Mouse (Mus musculus) limb, embryonic 11.5 days (tissue): ENCODE data around the gene Ppm1m. TPM values are rescaled to one million over a fixed set of nuclear protein-coding genes. Genes with fewer than 3 reads are reported as not detected.
A peak's percentile ranks its signal among the peaks of the same experiment; 100 is the strongest.

Source experiments
- ATAC-seq: fragments of 200-750 bp; cut with Nextera tagmentation; 2 replicates; pipeline ENCODE4 v1.8.0; 2017; ENCODE audit warnings: low read depth; ENCODE audit not compliant: insufficient number of reproducible peaks, low FRiP score, low TSS enrichment
- DNase-seq: peaks from one replicate; pipeline ENCODE4 v3.0.0-alpha.2; 2015; ENCODE audit warnings: low spot score
- H3K27ac ChIP-seq: fragments of 300-500 bp; sonication (generic); replicated peaks from 2 replicates; pipeline ENCODE4 v1.5.1; 2014; ENCODE audit warnings: low read depth, mild to moderate bottlenecking, low read length
- H3K27me3 ChIP-seq: fragments of 300-500 bp; sonication (generic); 2 replicates; pipeline ENCODE4 v1.6.1; 2014; ENCODE audit warnings: mild to moderate bottlenecking, low read length, mixed read lengths; ENCODE audit not compliant: control insufficient read depth, insufficient read depth
- H3K36me3 ChIP-seq: fragments of 300-500 bp; sonication (generic); 2 replicates; pipeline ENCODE4 v1.6.1; 2014; ENCODE audit warnings: mild to moderate bottlenecking, low read length, moderate library complexity, mixed read lengths; ENCODE audit not compliant: control insufficient read depth, insufficient read depth
- H3K4me1 ChIP-seq: fragments of 300-500 bp; sonication (generic); 2 replicates; pipeline ENCODE4 v1.6.1; 2014; ENCODE audit warnings: low read length, mixed read lengths; ENCODE audit not compliant: control insufficient read depth, insufficient read depth
- H3K4me2 ChIP-seq: fragments of 300-500 bp; sonication (generic); 2 replicates; pipeline ENCODE4 v1.6.1; 2014; ENCODE audit warnings: low read depth, mild to moderate bottlenecking, moderate library complexity; ENCODE audit not compliant: severe bottlenecking
- H3K4me3 ChIP-seq: fragments of 300-500 bp; sonication (generic); 2 replicates; pipeline ENCODE4 v1.5.1; 2014; ENCODE audit warnings: low read depth, low read length
- H3K9ac ChIP-seq: fragments of 300-500 bp; sonication (generic); 2 replicates; pipeline ENCODE4 v1.6.1; 2014; ENCODE audit warnings: mild to moderate bottlenecking, low read length
- H3K9me3 ChIP-seq: fragments of 300-500 bp; sonication (generic); 2 replicates; pipeline ENCODE4 v1.6.1; 2016; ENCODE audit warnings: low read length; ENCODE audit not compliant: control insufficient read depth
- WGBS: fragments of 180-500 bp; shearing (Covaris S2); extraction: QIAGEN DNeasy Blood & Tissue Kit; methylation state at CpG from one replicate; pipeline ENCODE4 v1.1.7; 2014; 5-methylcytosine and 5-hydroxymethylcytosine counted together
- polyA plus RNA-seq: library from polyadenylated mRNA; unstranded; fragments of >200 nt; fragmentation: Nextera tagmentation; extraction: Ambion mirVana; gene quantifications from 2 replicates; pipeline ENCODE4 v1.2.1, GENCODE M21; 2014

Gene Ppm1m
- polyA plus RNA-seq, 1 experiment from 2014 or later, result 42.2 TPM

GRCm38 (mm10) chr9:106212594-106212981 is 13.0 kb upstream of the Ppm1m start:
- DNase-seq (no peak), ATAC-seq (no peak)
- H3K27ac ChIP-seq, result no peak overlapping the region
- H3K9me3 ChIP-seq, result no peaks in the 10 kb centered on the region
- H3K4me1 ChIP-seq, result peaks cover 5% of the 10 kb centered on the region; the same call in 1 of the 2 replicates
- H3K4me3 ChIP-seq, result no peak overlapping the region
- H3K4me2 ChIP-seq, result no peak overlapping the region
- no peak overlapping the region for H3K9ac ChIP-seq
- H3K27me3 ChIP-seq, result no peaks in the 10 kb centered on the region
- WGBS, result 85% methylated on average over 12 of the region's 12 CpGs
- peaks cover 5% of the 10 kb centered on the region; the same call in 1 of the 2 replicates for H3K36me3 ChIP-seq

- H3K36me3 ChIP-seq, result peaks cover 5% of the 10 kb centered on the region; the same call in 1 of the 2 replicates
- H3K4me3 ChIP-seq, result no peak overlapping the region
- H3K9me3 ChIP-seq, result no peaks in the 10 kb centered on the region
- WGBS, result 18% methylated on average over 37 of the region's 37 CpGs
- peak; percentile 94 for DNase-seq
- ATAC-seq, result peak; percentile 75
- H3K4me2 ChIP-seq, result peak overlapping the region; percentile 26
- H3K9ac ChIP-seq, result peak overlapping the region; percentile 31; the same call in 1 of the 2 replicates
- peaks cover 5% of the 10 kb centered on the region; the same call in 1 of the 2 replicates for H3K4me1 ChIP-seq
- H3K27ac ChIP-seq, result no peak overlapping the region
- no peaks in the 10 kb centered on the region for H3K27me3 ChIP-seq
Observed at GRCm38 (mm10) chr9:106211680-106212593, 12.4 kb upstream of the Ppm1m start.

- H3K4me1 ChIP-seq, result peaks cover 5% of the 10 kb centered on the region; the same call in 1 of the 2 replicates
- WGBS, result 63% methylated on average over 9 of the region's 9 CpGs
- H3K4me3 ChIP-seq, result no peak overlapping the region
- peak; percentile 34 for DNase-seq
- H3K9ac ChIP-seq, result no peak overlapping the region
- H3K36me3 ChIP-seq, result peaks cover 5% of the 10 kb centered on the region; the same call in 1 of the 2 replicates
- ATAC-seq, result no peak
- no peaks in the 10 kb centered on the region for H3K9me3 ChIP-seq
- no peak overlapping the region for H3K27ac ChIP-seq
- no peaks in the 10 kb centered on the region for H3K27me3 ChIP-seq
- H3K4me2 ChIP-seq, result peak overlapping the region; percentile 26
Observed at GRCm38 (mm10) chr9:106210853-106211609, 11.5 kb upstream of the Ppm1m start.

DNA sequence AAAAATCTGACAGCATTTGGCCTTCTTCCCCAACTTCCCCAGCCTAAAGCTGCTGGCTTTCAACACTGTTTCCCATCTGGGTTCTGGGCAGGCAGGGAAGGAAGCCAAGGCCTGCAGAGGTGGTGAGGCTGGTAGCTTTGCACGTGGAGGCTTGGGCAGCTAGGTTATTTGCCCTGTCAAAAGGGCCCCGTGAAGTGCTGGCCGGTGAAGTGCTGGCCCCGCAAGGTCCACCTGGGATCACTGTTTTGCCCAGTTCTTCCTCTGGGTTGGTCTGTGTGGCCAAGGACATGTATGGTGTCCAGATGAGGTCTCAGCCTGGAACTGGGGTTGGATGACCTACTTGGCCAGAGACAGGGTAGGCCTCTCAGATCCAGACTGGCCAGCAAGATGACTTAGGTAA is 10.4 kb upstream of the Ppm1m start:
- H3K4me1 ChIP-seq, result peaks cover 5% of the 10 kb centered on the region; the same call in 1 of the 2 replicates
- DNase-seq (no peak), ATAC-seq (no peak)
- no peaks in the 10 kb centered on the region for H3K27me3 ChIP-seq
- no peak overlapping the region for H3K4me3 ChIP-seq
- no peak overlapping the region for H3K4me2 ChIP-seq
- no peak overlapping the region for H3K9ac ChIP-seq
- no peaks in the 10 kb centered on the region for H3K9me3 ChIP-seq
- H3K27ac ChIP-seq, result no peak overlapping the region
- peaks cover 4% of the 10 kb centered on the region; the same call in 1 of the 2 replicates for H3K36me3 ChIP-seq
- WGBS, result 94% methylated on average over 4 of the region's 4 CpGs

- Histone ChIP-seq H3K4me2 (no peak overlapping the region), H3K9ac (no peak overlapping the region), H3K36me3 (peaks cover 2% of the 10 kb centered on the region; the same call in 1 of the 2 replicates), H3K27me3 (no peaks in the 10 kb centered on the region), H3K27ac (no peak overlapping the region), H3K4me1 (peaks cover 12% of the 10 kb centered on the region), H3K9me3 (no peaks in the 10 kb centered on the region), H3K4me3 (no peak overlapping the region)
- DNase-seq (no peak), ATAC-seq (no peak)
- WGBS, result 80% methylated on average over 5 of the region's 5 CpGs
Observed at GRCm38 (mm10) chr9:106208181-106208580, 8.6 kb upstream of the Ppm1m start.

DNA sequence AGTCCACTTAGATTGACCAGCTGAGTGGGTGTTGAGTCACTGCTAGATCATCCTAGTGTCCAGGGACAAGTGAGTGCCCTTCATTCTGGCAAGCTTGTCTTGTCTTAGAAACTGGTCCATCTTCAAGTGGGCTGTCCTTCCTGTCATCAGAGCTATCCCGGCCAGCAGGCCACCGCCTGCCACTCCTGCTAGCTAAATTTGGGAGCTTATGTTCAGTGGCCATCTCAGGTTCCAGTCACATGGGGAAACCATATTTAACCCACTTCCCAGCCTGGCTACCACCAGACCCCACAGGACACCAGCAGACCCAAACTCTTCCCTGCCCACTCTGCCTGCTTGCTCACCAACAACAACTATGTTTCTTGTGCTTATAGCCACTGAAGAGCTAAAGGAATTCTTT is 7.0 kb upstream of the Ppm1m start:
- Histone ChIP-seq H3K27ac (no peak overlapping the region), H3K36me3 (no peaks in the 10 kb centered on the region; the same call in 1 of the 2 replicates), H3K9me3 (no peaks in the 10 kb centered on the region), H3K9ac (no peak overlapping the region), H3K27me3 (no peaks in the 10 kb centered on the region), H3K4me1 (peaks cover 10% of the 10 kb centered on the region), H3K4me2 (no peak overlapping the region), H3K4me3 (no peak overlapping the region)
- 71% methylated on average over 2 of the region's 2 CpGs for WGBS
- DNase-seq (no peak), ATAC-seq (no peak)

DNA sequence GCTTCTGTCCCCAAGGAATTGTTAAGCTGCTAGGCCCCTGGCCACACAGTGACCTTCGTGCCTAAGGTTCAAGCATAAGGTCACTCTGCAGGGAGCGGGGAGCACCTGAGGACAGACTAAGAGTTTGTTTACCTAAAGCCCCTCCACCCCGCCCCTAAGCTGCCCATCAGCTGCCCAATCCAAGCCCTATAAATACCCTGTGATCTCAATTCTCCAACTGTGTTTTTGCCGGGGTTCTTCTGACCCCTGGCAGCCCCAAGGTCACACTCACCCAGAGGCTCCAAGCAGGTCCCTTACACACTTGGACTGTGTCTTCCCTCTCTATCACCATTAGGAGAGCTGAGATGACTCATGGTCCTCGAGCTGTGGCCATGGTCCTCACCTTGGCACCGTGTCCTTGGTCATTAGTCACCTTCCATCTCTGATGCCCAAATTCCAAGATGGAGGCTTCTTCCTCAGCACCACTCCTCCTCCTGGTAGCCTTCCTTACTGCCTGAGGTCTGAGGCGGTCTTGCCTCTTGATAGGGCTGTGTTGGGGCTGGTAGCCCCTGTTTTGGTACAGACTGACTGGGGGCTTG is 6.3 kb upstream of the Ppm1m start:
- WGBS, result 85% methylated on average over 7 of the region's 7 CpGs
- ATAC-seq (no peak), DNase-seq (no peak)
- Histone ChIP-seq H3K4me2 (no peak overlapping the region), H3K9me3 (no peaks in the 10 kb centered on the region), H3K4me1 (peaks cover 7% of the 10 kb centered on the region), H3K27ac (no peak overlapping the region), H3K4me3 (no peak overlapping the region), H3K36me3 (no peaks in the 10 kb centered on the region; the same call in 1 of the 2 replicates), H3K27me3 (no peaks in the 10 kb centered on the region), H3K9ac (no peak overlapping the region)
